Mouse (Mus musculus) cerebellum, adult 2 months (tissue): ENCODE results near the gene Nemf.

Source experiments
- CTCF ChIP-seq: fragments of 200-500 bp; IDR thresholded peaks from 2 replicates; pipeline ENCODE4 v1.5.1; 2011; ENCODE audit warnings: low read depth, mild to moderate bottlenecking, control low read depth, low read length, moderate library complexity, borderline replicate concordance; ENCODE audit not compliant: insufficient read depth
- POLR2A ChIP-seq: fragments of 200-500 bp; IDR thresholded peaks from 2 replicates; pipeline ENCODE4 v1.6.1; 2011; ENCODE audit warnings: low read length, control low read depth, borderline replicate concordance; ENCODE audit not compliant: insufficient read depth

DNA sequence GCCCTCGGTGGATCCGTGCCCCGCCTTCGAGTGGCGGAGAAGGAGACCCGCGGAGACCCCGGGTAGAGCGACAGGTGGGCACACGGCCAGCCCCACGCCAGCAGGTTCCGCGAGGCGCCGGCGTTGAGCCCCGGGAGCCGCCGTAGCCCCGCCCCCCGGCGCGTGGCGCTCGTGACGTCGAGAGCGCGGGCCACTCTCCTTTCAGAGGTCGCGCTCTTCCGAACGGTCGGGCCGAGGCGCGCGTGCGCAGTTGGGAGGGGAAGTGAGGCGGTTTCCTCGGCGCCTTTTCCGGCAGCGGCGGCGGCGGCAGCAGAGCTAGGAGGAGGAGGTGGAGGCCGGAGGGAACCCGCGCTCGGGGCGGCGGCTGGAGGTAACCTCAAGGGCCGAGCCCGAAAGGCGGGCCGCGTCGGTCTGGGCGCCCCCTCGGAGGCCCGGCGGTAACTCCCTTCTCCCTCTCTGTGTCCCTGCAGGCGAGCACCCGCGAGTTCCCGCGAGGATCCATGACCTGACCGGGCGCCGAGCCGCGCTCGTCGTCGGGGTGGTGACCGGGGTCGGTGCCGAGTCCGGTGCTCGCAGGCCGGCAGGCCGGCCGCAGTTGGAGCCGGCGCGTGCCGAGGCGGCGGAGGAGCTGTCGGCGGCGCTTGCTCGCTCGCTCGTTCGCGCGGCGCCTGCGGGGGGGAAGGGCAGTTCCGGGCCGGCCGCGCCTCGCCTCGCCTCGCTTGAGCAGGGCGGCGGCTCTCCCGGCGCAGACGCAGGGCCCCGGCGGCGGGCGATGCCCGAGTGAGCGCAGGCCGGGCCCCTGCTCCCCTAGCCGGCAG, 15.1 kb upstream of the Nemf start, which contains the start of the genes Arf6 and Gm9887:
- no peak for TF ChIP-seq CTCF
- peak; percentile 53; the same call in 1 of the 2 replicates for TF ChIP-seq POLR2A
